Mouse (Mus musculus): ENCODE measurements around the gene Gm20441. TPM values are rescaled to one million over a fixed set of nuclear protein-coding genes. Genes with fewer than 3 reads are reported as not detected.

Gm20441 gene
- polyA plus RNA-seq (2021): not detected

GRCm38 (mm10) chr10:75780769-75781578 is at the start of gene Gm20441, which contains the start of gene Gstt3:
Gene Gm20441 (minus strand): TSS chr10:75780954.
Gene Gstt3 (minus strand): TSS chr10:75781414.
- DNase-seq (ENCODE audit: low read depth, low spot score) (no peak), ATAC-seq (no peak)
- CTCF ChIA-PET: no interaction called here
- POLR2A ChIA-PET: interaction anchor here (0.7 kb wide), 1 partner anchor 254 kb away, joined by 3 read pairs; no protein-coding TSS in a partner anchor
- in situ Hi-C loops (cut with MboI; ENCODE audit: low pct_unique_long_range_greater_than_20kb): no loop called here
- H3K27me3 ChIP-seq: peaks cover 3% of the 10 kb centered on the region
- no peak for TF ChIP-seq CTCF (IDR thresholded peaks at IDR 0.05)

GRCm38 (mm10) chr10:75830275-75830670 is 49.5 kb upstream of the Gm20441 start:
- no peak for DNase-seq (ENCODE audit: low read depth, low spot score)
- POLR2A ChIA-PET: no interaction called here
- TF ChIP-seq CTCF (IDR thresholded peaks at IDR 0.05): no peak
- ATAC-seq: no peak
- in situ Hi-C loops (cut with MboI; ENCODE audit: low pct_unique_long_range_greater_than_20kb): no loop called here
- H3K27me3 ChIP-seq: no peaks in the 10 kb centered on the region
- CTCF ChIA-PET: interaction anchor here (0.8 to 1.6 kb wide), 4 partner anchors 20 to 88 kb away, joined by 3 to 4 read pairs (median 4); no protein-coding TSS in a partner anchor

- TF ChIP-seq CTCF (IDR thresholded peaks at IDR 0.05): no peak
- ChIA-PET CTCF (interaction anchor here (0.8 to 1.3 kb wide), 3 partner anchors 19 to 64 kb away, joined by 3 to 4 read pairs (median 3); no protein-coding TSS in a partner anchor), POLR2A (interaction anchor here (0.7 to 1.3 kb wide), 2 partner anchors 61 to 66 kb away, joined by 4 to 5 read pairs; partner anchors contain the start of gene Cabin1)
- ATAC-seq: no peak
- no peaks in the 10 kb centered on the region for H3K27me3 ChIP-seq
- no peak for DNase-seq (ENCODE audit: low read depth, low spot score)
- in situ Hi-C loops (cut with MboI; ENCODE audit: low pct_unique_long_range_greater_than_20kb): loop anchor here (10.0 kb wide), 1 partner anchor 55 kb away; the partner anchor contains the start of gene Ddt
Measured at GRCm38 (mm10) chr10:75829529-75830274, 48.9 kb upstream of the Gm20441 start.

DNA sequence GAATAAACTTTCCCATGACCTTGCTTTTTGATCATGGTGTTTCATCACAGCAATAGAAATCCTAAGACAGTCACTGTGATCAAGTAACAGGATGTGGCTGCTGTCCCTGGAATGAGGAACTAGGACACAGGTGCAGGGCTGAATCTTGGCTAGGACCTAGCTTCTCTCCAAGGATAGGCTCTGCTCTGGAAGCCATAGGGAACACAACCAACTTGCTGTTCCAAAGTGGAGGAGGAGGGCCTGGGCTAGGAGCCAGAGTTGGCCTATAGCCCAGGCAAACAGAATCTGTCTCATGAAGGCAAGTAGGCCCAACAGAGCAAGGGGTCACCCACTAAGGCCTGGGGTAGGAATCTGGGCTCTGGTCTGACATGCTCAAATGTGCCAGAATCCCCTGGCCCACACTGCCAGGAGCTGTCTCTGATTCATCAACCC is 47.8 kb upstream of the Gm20441 start:
- in situ Hi-C loops (cut with MboI; ENCODE audit: low pct_unique_long_range_greater_than_20kb): loop anchor here (10.0 kb wide), 1 partner anchor 54 kb away; the partner anchor contains the start of gene Ddt
- peak; percentile 57 for DNase-seq (ENCODE audit: low read depth, low spot score)
- ChIA-PET POLR2A (interaction anchor here (1.3 kb wide), 1 partner anchor 64 kb away, joined by 5 read pairs; the partner anchor contains the start of gene Cabin1), CTCF (interaction anchor here (1.0 to 1.4 kb wide), 2 partner anchors 9 to 56 kb away, joined by 6 to 7 read pairs; partner anchors contain the start of gene Ddt)
- no peaks in the 10 kb centered on the region for H3K27me3 ChIP-seq
- no peak for TF ChIP-seq CTCF (IDR thresholded peaks at IDR 0.05)
- peak; percentile 48 for ATAC-seq

- CTCF ChIA-PET: interaction anchor here (1.0 to 1.4 kb wide), 2 partner anchors 8 to 55 kb away, joined by 6 to 7 read pairs; partner anchors contain the start of gene Ddt
- POLR2A ChIA-PET: no interaction called here
- no peaks in the 10 kb centered on the region for H3K27me3 ChIP-seq
- peak; percentile 91 for DNase-seq (ENCODE audit: low read depth, low spot score)
- in situ Hi-C loops (cut with MboI; ENCODE audit: low pct_unique_long_range_greater_than_20kb): loop anchor here (10.0 kb wide), 1 partner anchor 53 kb away; the partner anchor contains the start of gene Ddt
- peak; percentile 71 for ATAC-seq
- no peak for TF ChIP-seq CTCF (IDR thresholded peaks at IDR 0.05)
Measured at GRCm38 (mm10) chr10:75827668-75828360, 47.1 kb upstream of the Gm20441 start.

- no peak for TF ChIP-seq CTCF (IDR thresholded peaks at IDR 0.05)
- DNase-seq (ENCODE audit: low read depth, low spot score): no peak
- in situ Hi-C loops (cut with MboI; ENCODE audit: low pct_unique_long_range_greater_than_20kb): loop anchor here (10.0 kb wide), 1 partner anchor 50 kb away; the partner anchor contains the start of gene Ddt
- POLR2A ChIA-PET: no interaction called here
- CTCF ChIA-PET: no interaction called here
- ATAC-seq: no peak
- H3K27me3 ChIP-seq: no peaks in the 10 kb centered on the region
Measured at GRCm38 (mm10) chr10:75824530-75824929, 43.8 kb upstream of the Gm20441 start.

DNA sequence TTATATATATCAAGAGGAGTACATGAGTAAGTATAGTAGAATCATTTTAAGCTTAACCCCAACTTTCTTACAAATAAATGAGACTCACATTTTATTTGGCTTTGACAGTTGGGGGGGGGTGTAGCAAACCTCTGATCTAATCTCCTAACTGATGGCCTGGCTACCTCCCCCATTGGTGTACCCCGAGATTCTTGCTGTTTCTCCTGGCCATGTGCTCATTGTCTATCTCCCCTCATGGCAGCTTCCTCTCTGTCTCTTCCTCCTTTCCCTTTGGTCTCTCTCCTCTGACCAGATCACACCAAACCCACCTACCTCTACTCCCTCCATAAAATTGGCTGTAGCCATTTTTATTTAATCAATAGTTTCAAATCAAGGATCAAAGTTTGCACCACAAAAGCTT is 43.0 kb upstream of the Gm20441 start:
- ChIA-PET POLR2A (no interaction called here), CTCF (no interaction called here)
- in situ Hi-C loops (cut with MboI; ENCODE audit: low pct_unique_long_range_greater_than_20kb): loop anchor here (10.0 kb wide), 1 partner anchor 49 kb away; the partner anchor contains the start of gene Ddt
- TF ChIP-seq CTCF (IDR thresholded peaks at IDR 0.05): no peak
- H3K27me3 ChIP-seq: no peaks in the 10 kb centered on the region
- DNase-seq (ENCODE audit: low read depth, low spot score): no peak
- no peak for ATAC-seq

- DNase-seq (ENCODE audit: low read depth, low spot score) (no peak), ATAC-seq (no peak)
- H3K27me3 ChIP-seq: no peaks in the 10 kb centered on the region
- no peak for TF ChIP-seq CTCF (IDR thresholded peaks at IDR 0.05)
- POLR2A ChIA-PET: no interaction called here
- in situ Hi-C loops (cut with MboI; ENCODE audit: low pct_unique_long_range_greater_than_20kb): loop anchor here (10.0 kb wide), 1 partner anchor 48 kb away; the partner anchor contains the start of gene Ddt
- CTCF ChIA-PET: no interaction called here
Measured at GRCm38 (mm10) chr10:75822443-75822842, 41.7 kb upstream of the Gm20441 start, which contains the start of gene Gstt4. Gene Gstt4 (minus strand): TSS chr10:75822543.

DNA sequence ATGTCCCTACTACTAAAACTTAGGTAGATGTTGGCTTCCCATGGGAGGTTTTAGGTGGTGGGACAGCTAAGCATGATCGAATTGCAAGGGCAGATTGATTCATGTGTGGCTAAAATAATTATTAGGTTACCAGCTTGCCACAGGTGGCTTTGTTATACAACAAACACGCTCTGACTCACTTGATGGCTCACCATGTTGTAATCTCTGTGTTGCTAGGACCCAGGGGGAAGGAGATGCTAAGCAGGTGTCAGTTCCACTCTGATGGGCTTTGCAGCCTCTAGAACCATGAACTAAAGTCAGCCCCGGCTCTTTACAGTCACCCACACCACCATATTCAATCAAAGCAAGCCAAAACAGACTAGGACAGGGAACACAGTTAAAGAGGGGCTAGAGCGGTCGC is 39.1 kb upstream of the Gm20441 start:
- DNase-seq (ENCODE audit: low read depth, low spot score) (peak; percentile 57), ATAC-seq (no peak)
- TF ChIP-seq CTCF (IDR thresholded peaks at IDR 0.05): no peak
- H3K27me3 ChIP-seq: no peaks in the 10 kb centered on the region
- CTCF ChIA-PET: interaction anchor here (1.4 to 1.7 kb wide), 2 partner anchors 8 to 16 kb away, joined by 3 to 7 read pairs; no protein-coding TSS in a partner anchor
- in situ Hi-C loops (cut with MboI; ENCODE audit: low pct_unique_long_range_greater_than_20kb): loop anchor here (10.0 kb wide), 1 partner anchor 45 kb away; the partner anchor contains the start of gene Ddt
- POLR2A ChIA-PET: no interaction called here

Data from Patski (cell line).